Mouse (Mus musculus) retina, postnatal 7 days (tissue): ENCODE results near the gene Speer4f2.
"Not testable (repeated sequence)": the region's sequence is repeated elsewhere in the genome, so short reads cannot be mapped to it uniquely, and the experiment has no call there.

ENCODE experiments used
- DNase-seq: peaks from one replicate; pipeline ENCODE4 v3.0.0-alpha.2; 2012; ENCODE audit warnings: low read depth, low spot score

The Speer4f2 gene

GRCm38 (mm10) chr5:17372880-17373279, at the start of gene Speer4f2:
Gene Speer4f2 (plus strand): TSS chr5:17373180.
- not testable (repeated sequence) for DNase-seq

GRCm38 (mm10) chr5:17328946-17329566, 43.9 kb upstream of the Speer4f2 start:
- DNase-seq, result no peak

- DNase-seq, result no peak
Observed at GRCm38 (mm10) chr5:17334836-17335235, 38.1 kb upstream of the Speer4f2 start.

- DNase-seq, result not testable (repeated sequence)
Observed at GRCm38 (mm10) chr5:17345741-17346140, 27.2 kb upstream of the Speer4f2 start.

GRCm38 (mm10) chr5:17359394-17359999, 13.5 kb upstream of the Speer4f2 start:
- no peak for DNase-seq

- DNase-seq, result no peak
Observed at GRCm38 (mm10) chr5:17389926-17390325, 16.9 kb downstream of the Speer4f2 start.

GRCm38 (mm10) chr5:17391207-17391606, 18.2 kb downstream of the Speer4f2 start:
- DNase-seq, result no peak

- no peak for DNase-seq
Observed at GRCm38 (mm10) chr5:17400571-17400970, 27.6 kb downstream of the Speer4f2 start.

GRCm38 (mm10) chr5:17401206-17402077, 28.5 kb downstream of the Speer4f2 start:
- no peak for DNase-seq

GRCm38 (mm10) chr5:17402330-17403125, 29.5 kb downstream of the Speer4f2 start:
- DNase-seq, result no peak

- no peak for DNase-seq
Observed at GRCm38 (mm10) chr5:17403584-17403983, 30.6 kb downstream of the Speer4f2 start.

GRCm38 (mm10) chr5:17408924-17409660, 36.1 kb downstream of the Speer4f2 start:
- DNase-seq, result no peak

GRCm38 (mm10) chr5:17417201-17417600, 44.2 kb downstream of the Speer4f2 start:
- no peak for DNase-seq

- no peak for DNase-seq
Observed at GRCm38 (mm10) chr5:17419215-17419820, 46.3 kb downstream of the Speer4f2 start.

GRCm38 (mm10) chr5:17419921-17420320, 46.9 kb downstream of the Speer4f2 start:
- DNase-seq, result no peak

GRCm38 (mm10) chr5:17422225-17422624, 49.2 kb downstream of the Speer4f2 start:
- DNase-seq, result no peak

GRCm38 (mm10) chr5:17426930-17427329, 54.0 kb downstream of the Speer4f2 start:
- DNase-seq, result no peak
